Mouse (Mus musculus) liver, embryonic 11.5 days (tissue): ENCODE measurements around the gene Ednra. TPM values are rescaled to one million over a fixed set of nuclear protein-coding genes. Genes with fewer than 3 reads are reported as not detected.

ENCODE experiments used
- ATAC-seq: fragments of 200-750 bp; cut with Nextera tagmentation; replicated peaks from 2 replicates; pipeline ENCODE4 v1.8.0; 2017; ENCODE audit warnings: moderate number of reproducible peaks, mild to moderate bottlenecking, moderate TSS enrichment, moderate library complexity; ENCODE audit not compliant: low FRiP score
- DNase-seq: peaks from one replicate; pipeline ENCODE4 v3.0.0-alpha.2; 2017; ENCODE audit warnings: low spot score
- H3K27ac ChIP-seq: fragments of 300-500 bp; sonication (generic); 2 replicates; pipeline ENCODE4 v1.5.1; 2014; ENCODE audit warnings: mild to moderate bottlenecking, low read depth, low read length, control low read depth
- H3K27me3 ChIP-seq: fragments of 300-500 bp; sonication (generic); replicated peaks from 2 replicates; pipeline ENCODE4 v1.6.1; 2014; ENCODE audit warnings: low read length, mixed read lengths; ENCODE audit not compliant: control insufficient read depth, insufficient read depth
- H3K36me3 ChIP-seq: fragments of 300-500 bp; sonication (generic); 2 replicates; pipeline ENCODE4 v1.6.1; 2014; ENCODE audit warnings: mild to moderate bottlenecking, low read length, moderate library complexity, mixed read lengths; ENCODE audit not compliant: control insufficient read depth, insufficient read depth
- H3K4me1 ChIP-seq: fragments of 300-500 bp; sonication (generic); replicated peaks from 2 replicates; pipeline ENCODE4 v1.6.1; 2014; ENCODE audit warnings: low read length, mixed read lengths; ENCODE audit not compliant: control insufficient read depth, insufficient read depth
- H3K4me2 ChIP-seq: fragments of 300-500 bp; sonication (generic); 2 replicates; pipeline ENCODE4 v1.6.1; 2014; ENCODE audit warnings: mild to moderate bottlenecking, control low read depth, moderate library complexity
- H3K4me3 ChIP-seq: fragments of 300-500 bp; sonication (generic); 2 replicates; pipeline ENCODE4 v1.5.1; 2014; ENCODE audit warnings: low read depth, low read length, control low read depth
- H3K9ac ChIP-seq: fragments of 300-500 bp; sonication (generic); 2 replicates; pipeline ENCODE4 v1.6.1; 2014; ENCODE audit warnings: low read depth, low read length, control low read depth
- H3K9me3 ChIP-seq: fragments of 300-500 bp; sonication (generic); 2 replicates; pipeline ENCODE4 v1.6.1; 2016; ENCODE audit warnings: low read length, inconsistent platforms, mixed read lengths; ENCODE audit not compliant: control insufficient read depth
- WGBS: fragments of 180-500 bp; shearing (Covaris S2); extraction: QIAGEN DNeasy Blood & Tissue Kit; methylation state at CpG from one replicate; pipeline ENCODE4 v1.1.7; 2014; 5-methylcytosine and 5-hydroxymethylcytosine counted together
- polyA plus RNA-seq: library from polyadenylated mRNA; unstranded; fragments of >200 nt; fragmentation: Nextera tagmentation; extraction: Ambion mirVana; gene quantifications from 2 replicates; pipeline ENCODE4 v1.2.1, GENCODE M21; 2014

Ednra gene
- polyA plus RNA-seq, 1 experiment from 2014 or later: 8.1 TPM

DNA sequence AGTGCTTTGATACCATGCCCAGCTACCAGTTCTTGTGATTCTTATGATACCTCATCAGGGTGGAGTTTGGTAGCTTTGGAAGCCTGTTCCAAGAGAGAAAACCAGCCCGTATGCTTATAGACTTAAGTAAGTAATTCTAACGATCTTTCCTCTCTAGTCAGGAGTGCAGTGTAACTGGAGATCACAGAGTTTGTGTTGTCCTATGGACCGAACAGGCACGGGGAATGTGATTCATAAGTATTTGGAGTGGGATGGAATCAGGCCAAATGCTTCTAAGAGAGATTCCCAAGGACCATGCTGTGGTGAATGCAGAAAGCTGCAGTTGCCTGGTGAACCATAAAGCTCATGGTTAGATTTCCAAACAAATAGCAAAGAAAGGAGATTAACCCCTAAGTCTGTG, 31.2 kb upstream of the Ednra start:
- Histone ChIP-seq H3K27me3 (no peaks in the 10 kb centered on the region), H3K9ac (no peak overlapping the region), H3K9me3 (no peaks in the 10 kb centered on the region), H3K4me2 (no peak overlapping the region), H3K27ac (no peak overlapping the region), H3K36me3 (no peaks in the 10 kb centered on the region), H3K4me1 (no peaks in the 10 kb centered on the region), H3K4me3 (no peak overlapping the region)
- no peak for ATAC-seq
- WGBS: 77% methylated on average over 4 of the region's 4 CpGs
- DNase-seq: no peak

DNA sequence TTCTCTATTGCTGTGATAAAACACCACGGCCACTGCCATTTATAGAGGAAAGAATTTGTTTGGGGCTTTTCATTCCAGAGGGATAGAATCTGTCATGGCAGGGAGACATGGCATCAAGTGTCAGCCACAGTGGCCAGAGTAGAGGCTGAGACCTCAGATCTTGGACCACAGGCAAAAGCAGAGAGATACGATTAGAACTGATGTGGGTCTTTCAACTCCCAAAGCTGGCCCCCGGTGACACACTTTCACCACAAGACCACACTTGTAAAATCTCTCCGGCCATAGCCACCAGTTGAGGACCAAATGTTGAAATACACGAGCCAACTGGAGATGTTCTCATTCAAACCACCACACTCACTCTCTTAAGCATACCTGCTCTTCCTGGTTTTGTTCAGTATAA, 29.5 kb upstream of the Ednra start:
- no peaks in the 10 kb centered on the region for H3K27me3 ChIP-seq
- no peaks in the 10 kb centered on the region for H3K9me3 ChIP-seq
- H3K4me3 ChIP-seq: no peak overlapping the region
- no peak overlapping the region for H3K9ac ChIP-seq
- 79% methylated on average over 5 of the region's 5 CpGs for WGBS
- ATAC-seq (no peak), DNase-seq (no peak)
- H3K36me3 ChIP-seq: no peaks in the 10 kb centered on the region
- H3K4me1 ChIP-seq: no peaks in the 10 kb centered on the region
- no peak overlapping the region for H3K27ac ChIP-seq
- H3K4me2 ChIP-seq: no peak overlapping the region

DNA sequence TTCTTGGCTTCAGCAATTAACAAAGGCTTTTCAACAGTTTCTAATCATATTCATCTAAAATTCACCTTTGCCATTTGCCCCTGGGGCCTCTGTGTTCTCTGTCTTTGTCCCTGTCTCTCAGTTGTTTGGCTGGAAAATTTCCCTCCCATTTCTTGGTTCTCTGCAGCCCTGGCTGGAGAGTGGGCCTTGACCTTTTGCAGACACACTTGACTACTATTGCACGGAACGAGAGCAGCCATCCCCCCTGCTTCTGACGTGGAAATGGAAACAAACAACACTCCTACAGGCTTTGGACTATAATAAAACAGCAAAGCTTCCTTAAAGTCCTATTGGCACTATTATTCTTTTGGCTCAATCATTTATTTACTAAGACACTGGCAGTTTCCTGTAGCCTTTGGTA, 27.8 kb upstream of the Ednra start:
- DNase-seq: no peak
- WGBS: 78% methylated on average over 3 of the region's 3 CpGs

DNA sequence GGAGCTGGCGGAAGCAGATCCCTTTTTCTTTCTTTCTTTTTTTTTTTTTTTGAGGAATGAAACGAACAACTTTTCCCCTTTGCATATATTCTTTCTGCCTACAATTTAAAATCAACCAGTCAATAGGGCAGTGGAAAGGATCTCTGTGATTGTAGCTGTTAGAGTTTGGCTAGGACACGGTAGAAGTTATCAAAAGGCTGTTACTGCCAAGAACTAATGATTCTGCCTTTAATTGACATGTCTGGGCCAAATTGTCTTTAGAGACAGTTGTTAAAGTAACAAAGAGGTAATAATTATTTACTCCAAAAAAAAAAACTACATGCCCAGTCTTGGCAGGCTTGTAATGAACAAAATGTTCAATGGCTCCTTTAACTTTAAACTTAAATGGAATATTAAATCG, 26.1 kb upstream of the Ednra start:
- whole genome bisulfite sequencing: 75% methylated on average over 4 of the region's 4 CpGs
- H3K36me3 ChIP-seq: no peaks in the 10 kb centered on the region
- no peak overlapping the region for H3K4me3 ChIP-seq
- no peaks in the 10 kb centered on the region for H3K27me3 ChIP-seq
- H3K4me2 ChIP-seq: no peak overlapping the region
- H3K9me3 ChIP-seq: no peaks in the 10 kb centered on the region
- H3K9ac ChIP-seq: no peak overlapping the region
- no peaks in the 10 kb centered on the region for H3K4me1 ChIP-seq
- H3K27ac ChIP-seq: no peak overlapping the region
- DNase-seq (no peak), ATAC-seq (no peak)

More for the DNA sequence above, 27.8 kb upstream of the Ednra start:
- no peaks in the 10 kb centered on the region for H3K27me3 ChIP-seq
- ATAC-seq: no peak
- no peak overlapping the region for H3K4me2 ChIP-seq
- no peak overlapping the region for H3K4me3 ChIP-seq
- H3K27ac ChIP-seq: no peak overlapping the region
- no peaks in the 10 kb centered on the region for H3K36me3 ChIP-seq
- H3K4me1 ChIP-seq: no peaks in the 10 kb centered on the region
- no peaks in the 10 kb centered on the region for H3K9me3 ChIP-seq
- H3K9ac ChIP-seq: no peak overlapping the region

DNA sequence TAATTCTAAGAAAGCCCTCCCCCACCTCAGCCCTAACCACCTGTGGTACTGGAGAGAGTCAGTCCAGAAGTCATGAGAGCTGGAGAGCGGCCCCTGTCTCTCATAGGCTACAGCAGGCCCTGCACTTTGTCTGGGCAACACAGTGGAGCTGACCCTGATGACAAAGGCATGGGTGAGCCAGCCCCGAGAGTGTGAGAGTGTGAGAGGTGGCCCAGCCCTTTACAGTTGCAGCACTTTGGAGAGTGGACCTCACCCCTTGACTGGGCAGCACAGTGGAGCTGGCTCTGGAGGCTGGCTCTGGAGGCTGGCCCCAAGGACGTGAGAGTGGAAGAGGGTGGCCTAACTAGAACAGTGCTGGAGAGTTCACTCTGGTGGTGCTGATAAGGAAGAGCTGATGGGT, 20.2 kb upstream of the Ednra start:
- Histone ChIP-seq H3K4me3 (no peak overlapping the region), H3K4me1 (no peaks in the 10 kb centered on the region), H3K27ac (no peak overlapping the region), H3K27me3 (no peaks in the 10 kb centered on the region), H3K36me3 (no peaks in the 10 kb centered on the region), H3K9ac (no peak overlapping the region), H3K4me2 (no peak overlapping the region), H3K9me3 (no peaks in the 10 kb centered on the region)
- ATAC-seq: no peak
- DNase-seq: no peak
- WGBS: 63% methylated on average over 3 of the region's 3 CpGs

DNA sequence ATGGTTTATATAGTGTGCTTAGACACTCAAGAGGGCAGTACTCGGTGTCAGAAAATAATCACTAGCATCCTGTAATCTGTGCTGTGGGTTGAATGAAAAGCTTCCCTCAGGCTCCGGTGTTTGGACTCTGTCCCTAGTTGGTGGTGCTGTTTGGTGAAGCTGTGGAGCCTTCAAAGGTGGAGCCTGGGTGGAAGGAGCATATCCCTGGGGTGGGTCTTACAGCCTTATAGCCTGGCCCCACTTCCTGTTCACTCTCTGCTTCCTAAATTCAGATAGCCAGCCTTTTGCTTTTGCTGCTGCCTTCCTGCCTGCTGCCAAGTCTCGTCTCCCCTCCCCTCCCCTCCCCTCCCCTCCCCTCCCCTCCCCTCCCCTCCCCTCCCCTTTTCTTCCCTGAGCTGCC, 18.1 kb upstream of the Ednra start:
- Histone ChIP-seq H3K4me1 (no peaks in the 10 kb centered on the region), H3K4me3 (no peak overlapping the region), H3K4me2 (no peak overlapping the region), H3K9ac (no peak overlapping the region), H3K27ac (no peak overlapping the region), H3K36me3 (no peaks in the 10 kb centered on the region), H3K9me3 (no peaks in the 10 kb centered on the region), H3K27me3 (no peaks in the 10 kb centered on the region)
- ATAC-seq (no peak), DNase-seq (no peak)
- 31% methylated on average over 3 of the region's 3 CpGs for WGBS

DNA sequence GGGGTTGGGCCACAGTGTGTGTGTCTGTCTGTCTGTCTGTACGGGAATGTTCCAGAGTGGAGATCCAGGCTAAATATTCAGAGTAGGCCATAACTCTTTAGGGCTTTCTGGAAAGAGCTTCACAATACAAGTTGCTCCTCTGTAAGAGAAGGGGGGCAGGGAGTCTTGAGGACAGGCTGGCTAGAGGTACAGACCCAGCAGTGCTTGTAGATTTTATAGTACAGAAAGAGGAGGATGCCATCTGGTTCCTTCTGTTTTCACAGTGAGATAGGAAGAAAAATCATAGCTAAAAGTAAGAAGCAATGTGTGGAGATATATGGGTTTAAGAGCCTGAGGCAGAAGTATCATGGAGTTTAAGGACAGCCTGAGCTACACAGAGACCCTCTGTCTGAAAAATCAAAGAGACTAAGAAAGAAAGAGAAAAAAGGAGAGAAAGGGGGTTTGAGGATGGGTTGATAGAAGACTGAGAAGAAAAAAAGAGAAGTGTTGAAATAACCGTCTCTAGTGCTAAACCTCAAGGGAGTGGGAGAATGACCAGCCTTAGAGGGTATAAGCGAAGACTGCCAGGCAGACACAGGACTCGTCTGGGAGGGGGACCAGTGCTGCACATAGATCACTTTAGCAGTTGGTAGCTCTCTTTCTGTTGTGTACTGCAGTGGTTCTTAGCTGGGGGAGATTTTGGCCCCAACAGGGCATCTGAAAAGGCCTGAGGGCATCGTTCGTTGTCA, 16.9 kb upstream of the Ednra start:
- Histone ChIP-seq H3K27me3 (no peaks in the 10 kb centered on the region), H3K9me3 (no peaks in the 10 kb centered on the region), H3K4me2 (no peak overlapping the region), H3K36me3 (no peaks in the 10 kb centered on the region), H3K4me3 (no peak overlapping the region), H3K27ac (no peak overlapping the region), H3K9ac (no peak overlapping the region), H3K4me1 (no peaks in the 10 kb centered on the region)
- WGBS: 73% methylated on average over 6 of the region's 6 CpGs
- DNase-seq (no peak), ATAC-seq (no peak)

DNA sequence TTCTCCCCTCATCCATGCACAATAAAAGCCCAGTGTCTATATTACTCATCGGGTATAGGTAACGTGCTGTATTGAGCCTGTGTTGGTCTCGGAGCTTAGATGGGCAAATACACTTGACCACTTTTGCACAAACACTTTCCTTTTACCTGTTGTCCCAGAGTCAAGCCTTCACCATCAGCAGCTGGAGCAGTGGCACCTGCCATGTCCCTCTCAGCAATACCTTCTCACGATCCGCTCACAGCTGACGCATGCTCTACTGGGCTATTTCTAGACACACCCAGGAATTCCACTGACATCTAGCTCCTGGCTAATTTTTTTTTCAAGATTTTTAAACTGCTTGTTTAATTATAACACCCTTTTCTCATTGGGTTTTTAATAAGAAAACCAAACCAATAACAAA, 14.2 kb upstream of the Ednra start:
- 91% methylated on average over 6 of the region's 6 CpGs for WGBS
- H3K27me3 ChIP-seq: no peaks in the 10 kb centered on the region
- no peaks in the 10 kb centered on the region for H3K36me3 ChIP-seq
- H3K4me2 ChIP-seq: no peak overlapping the region
- no peak overlapping the region for H3K4me3 ChIP-seq
- DNase-seq: no peak
- ATAC-seq: no peak
- no peaks in the 10 kb centered on the region for H3K9me3 ChIP-seq
- H3K4me1 ChIP-seq: no peaks in the 10 kb centered on the region
- H3K9ac ChIP-seq: no peak overlapping the region
- H3K27ac ChIP-seq: no peak overlapping the region

DNA sequence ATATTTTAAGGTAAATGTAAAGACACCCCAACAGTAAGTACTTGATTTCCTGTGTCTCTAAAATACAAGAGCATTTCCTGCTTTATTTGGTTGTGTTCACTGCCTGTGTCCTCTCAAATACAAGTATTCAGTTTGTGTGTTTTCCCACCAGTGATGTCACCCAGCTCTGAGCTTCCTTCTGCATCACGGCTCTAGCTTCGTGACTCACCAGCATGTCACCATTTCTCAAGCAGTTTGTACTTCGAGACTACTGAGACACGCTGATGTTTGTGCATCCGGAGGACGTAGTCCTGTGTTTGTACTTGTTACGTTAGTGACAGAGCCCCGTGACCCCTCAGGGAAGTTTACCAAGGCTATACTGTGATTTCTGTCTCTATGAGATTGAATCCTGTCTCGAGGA, 13.1 kb upstream of the Ednra start:
- no peak overlapping the region for H3K9ac ChIP-seq
- DNase-seq: no peak
- WGBS: 72% methylated on average over 9 of the region's 9 CpGs

More for the DNA sequence above, 13.1 kb upstream of the Ednra start:
- no peaks in the 10 kb centered on the region for H3K36me3 ChIP-seq
- no peaks in the 10 kb centered on the region for H3K4me1 ChIP-seq
- no peak overlapping the region for H3K4me2 ChIP-seq
- no peak overlapping the region for H3K4me3 ChIP-seq
- H3K27ac ChIP-seq: no peak overlapping the region
- no peaks in the 10 kb centered on the region for H3K9me3 ChIP-seq
- no peak for ATAC-seq
- no peaks in the 10 kb centered on the region for H3K27me3 ChIP-seq
